Mouse (Mus musculus) frontal cortex, adult 2 months (tissue): ENCODE data around the gene Adam8. TPM values are rescaled to one million over a fixed set of nuclear protein-coding genes. Genes with fewer than 3 reads are reported as not detected.

Experiments
- DNase-seq, 2 experiments: peaks; one replicate each; pipeline ENCODE4 v3.0.0; 2022; ENCODE audit warnings: low spot score in 1 of 2; ENCODE audit errors: extremely low spot score in 1 of 2
- polyA plus RNA-seq: library from polyadenylated mRNA; depleted of rRNA; stranded (reverse); fragments of >200 nt; gene quantifications from 2 replicates; pipeline ENCODE4 v1.2.3, GENCODE M21; 2012

The Adam8 gene
- polyA plus RNA-seq, 1 experiment = 6.4 TPM

DNA sequence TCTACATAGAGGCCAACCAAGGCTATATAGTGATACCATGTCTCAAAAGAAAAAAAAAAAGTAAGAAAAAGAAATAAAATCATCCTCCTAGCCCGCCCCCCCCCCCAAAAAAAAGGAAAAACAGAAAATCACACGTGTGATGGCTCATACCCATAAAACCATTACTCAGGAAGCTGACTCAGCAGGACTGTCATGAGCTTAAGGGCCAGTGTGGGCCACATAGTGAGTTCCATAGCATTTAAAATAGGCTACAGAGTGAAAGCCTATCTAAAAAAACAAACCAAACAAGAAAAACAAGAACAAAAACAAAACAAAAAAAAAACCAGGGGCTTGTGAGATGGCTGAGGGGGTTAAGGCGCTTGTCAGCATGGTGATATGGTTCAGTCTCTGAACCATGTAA is 11.6 kb downstream of the Adam8 start:
- DNase-seq = no peak

DNA sequence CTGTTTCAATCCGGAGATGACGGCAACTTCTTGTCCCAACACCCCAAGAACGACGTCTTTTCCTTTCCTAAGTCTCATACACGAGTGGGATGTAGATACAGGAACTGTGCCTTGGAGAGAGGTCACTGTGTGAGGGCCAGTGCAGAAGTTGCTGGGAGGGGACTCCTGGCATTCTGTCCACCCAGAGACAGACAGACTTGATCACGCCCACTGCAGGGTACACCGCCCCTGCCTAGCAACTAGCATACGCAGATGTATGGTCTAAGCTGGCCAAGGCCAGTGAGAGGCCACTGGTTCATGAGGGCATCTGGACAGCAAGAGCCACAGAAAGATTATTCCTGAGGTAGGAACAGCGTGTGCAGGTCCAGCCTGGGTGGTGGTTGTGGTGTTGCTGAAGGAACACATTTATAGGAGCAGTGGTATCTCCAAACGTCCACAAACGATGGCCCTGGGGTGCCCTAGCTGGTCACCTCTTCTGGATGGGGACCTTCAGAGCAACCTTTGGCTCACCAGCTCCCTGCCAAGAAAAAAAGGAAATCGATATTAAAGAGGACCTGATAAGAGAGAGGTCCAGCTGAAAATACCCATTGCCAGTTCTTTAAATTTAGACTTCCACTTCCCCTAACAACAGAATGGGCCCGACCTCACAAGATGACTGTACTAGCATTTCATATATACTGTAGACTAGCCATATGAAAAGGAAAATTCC is 13.2 kb downstream of the Adam8 start:
- DNase-seq = peak in 1 of 2 experiments; percentile 19

DNA sequence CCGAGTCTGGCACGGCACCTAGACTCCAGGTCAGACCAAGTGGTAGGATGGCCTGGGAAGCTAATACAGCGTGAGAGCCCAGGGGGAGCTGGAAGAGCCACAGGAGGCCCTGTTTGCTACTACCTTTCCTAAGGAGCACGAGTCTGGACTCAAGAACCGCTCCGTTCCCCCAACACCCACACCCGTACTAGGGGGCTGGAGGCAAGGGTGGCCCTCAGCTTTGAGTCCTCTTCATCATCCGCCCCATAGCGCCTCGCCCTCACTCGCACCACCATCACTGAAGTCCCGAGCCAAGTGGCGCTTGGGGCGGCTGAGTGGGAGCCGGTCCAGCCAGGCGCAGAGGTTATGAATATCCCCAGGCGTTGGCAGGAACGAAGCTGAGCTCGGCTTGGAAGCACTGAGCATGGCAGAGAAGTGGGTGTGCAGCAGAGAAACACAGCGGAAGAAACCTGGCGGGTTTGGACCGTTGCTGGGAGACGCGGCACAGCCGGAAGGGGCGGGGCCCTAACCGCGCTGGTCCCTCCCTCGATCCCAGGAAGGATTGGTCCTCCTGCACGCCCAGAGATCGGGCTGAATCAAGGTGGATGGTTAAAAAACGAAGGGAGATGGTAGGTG is 14.0 kb downstream of the Adam8 start, which contains the start of gene 6430531B16Rik:
TSS of gene 6430531B16Rik (minus strand) at position 478 of the 615 bp plus-strand sequence.
- peak; percentile 86 to 95 for DNase-seq

DNA sequence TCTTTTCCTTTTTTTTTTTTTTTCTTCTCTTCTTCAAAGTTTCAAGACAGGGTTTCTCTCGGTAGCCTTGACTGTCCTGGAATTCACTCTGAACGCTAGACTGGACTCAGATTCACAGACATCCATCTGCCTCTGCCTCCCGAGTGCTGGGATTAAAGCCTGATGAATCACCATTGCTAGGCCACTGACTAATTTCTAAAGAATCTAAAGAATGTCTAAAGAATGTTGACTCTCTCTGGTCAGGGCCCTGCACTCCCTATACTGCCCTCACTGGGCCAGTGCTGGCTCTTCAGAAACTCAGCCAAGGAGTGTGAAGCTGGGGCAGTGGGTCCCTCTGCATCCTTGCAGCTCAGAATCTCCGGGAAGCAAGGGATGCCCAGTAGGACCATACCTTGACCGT is 16.9 kb downstream of the Adam8 start:
- DNase-seq = no peak

DNA sequence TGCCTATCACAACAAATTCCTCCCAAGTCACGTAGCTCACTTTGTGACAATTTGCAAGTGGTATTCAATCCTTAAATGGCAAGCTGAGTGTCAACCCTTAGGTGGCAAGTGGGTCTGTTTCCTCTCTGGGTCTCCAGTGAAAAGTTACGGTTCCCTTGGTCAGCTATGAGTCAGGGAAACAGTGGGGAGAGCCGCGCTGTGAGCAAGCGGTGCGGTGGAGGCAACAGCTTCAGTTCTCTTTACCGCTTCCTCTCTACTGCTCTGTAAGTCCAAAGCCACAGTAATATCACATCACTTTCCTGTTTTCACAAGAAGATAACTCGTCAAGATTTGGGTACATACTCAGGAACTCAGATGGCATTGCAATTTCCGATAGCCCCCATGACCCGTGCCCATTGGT is 18.1 kb downstream of the Adam8 start:
- DNase-seq = no peak

DNA sequence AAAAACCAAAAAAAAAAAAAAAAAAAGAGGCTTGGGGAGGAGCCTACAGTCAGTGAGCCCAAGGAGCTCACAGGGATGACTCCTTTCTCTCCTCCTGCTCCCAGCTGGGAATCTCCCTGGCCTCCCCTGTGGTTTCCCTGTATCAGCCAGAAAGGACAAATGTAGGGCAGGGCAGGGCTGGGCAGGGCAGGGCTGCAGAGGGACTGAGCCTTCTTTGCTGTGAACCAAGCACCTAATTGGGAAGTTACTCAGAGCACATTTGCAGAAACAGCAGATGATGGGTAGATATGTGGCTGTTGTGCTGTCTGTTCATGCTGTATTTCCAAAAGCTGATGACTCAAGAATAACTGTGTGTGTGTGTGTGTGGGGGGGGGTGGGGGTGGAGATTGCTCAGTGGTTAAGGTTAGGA is 19.4 kb downstream of the Adam8 start:
- no peak for DNase-seq

DNA sequence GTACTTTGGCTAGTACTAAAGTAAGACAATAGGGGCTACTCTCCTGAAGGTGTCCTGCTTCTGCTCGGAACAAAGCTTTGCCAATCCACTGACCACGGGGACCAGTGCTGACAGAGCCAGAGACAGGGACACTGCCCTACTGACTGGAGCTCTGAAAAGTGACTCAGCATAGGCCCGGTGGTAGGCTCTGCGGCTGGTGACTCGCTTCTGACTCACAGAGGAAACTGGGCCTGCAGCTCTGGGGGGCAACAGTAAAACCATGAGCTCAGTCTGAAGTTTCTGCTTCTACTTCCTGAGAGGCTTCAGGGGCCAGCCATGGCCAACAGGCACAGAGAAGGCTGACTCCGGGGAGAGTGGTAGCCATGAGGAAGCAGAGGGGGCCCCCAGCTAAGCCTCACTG is 20.9 kb downstream of the Adam8 start:
- DNase-seq = no peak

DNA sequence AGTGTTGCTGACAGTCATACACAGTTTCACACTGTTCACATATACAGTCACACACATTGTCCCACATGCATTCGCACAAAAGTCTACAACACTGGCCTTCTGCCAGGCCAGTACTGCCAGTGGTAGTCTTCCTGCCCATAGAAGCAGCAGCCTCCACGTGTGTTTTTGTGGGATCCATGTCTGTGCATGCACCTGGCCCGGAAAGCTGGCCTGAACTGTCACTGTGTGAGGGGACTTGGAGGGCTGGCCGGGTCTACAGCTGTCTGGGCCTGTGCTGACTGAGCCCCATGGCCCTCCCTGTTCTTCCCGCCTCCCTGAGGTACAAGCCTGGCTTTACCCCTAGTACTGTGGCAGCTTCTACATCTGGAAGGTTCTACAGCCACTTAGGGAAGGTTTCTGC is 21.4 kb downstream of the Adam8 start:
- DNase-seq = no peak

DNA sequence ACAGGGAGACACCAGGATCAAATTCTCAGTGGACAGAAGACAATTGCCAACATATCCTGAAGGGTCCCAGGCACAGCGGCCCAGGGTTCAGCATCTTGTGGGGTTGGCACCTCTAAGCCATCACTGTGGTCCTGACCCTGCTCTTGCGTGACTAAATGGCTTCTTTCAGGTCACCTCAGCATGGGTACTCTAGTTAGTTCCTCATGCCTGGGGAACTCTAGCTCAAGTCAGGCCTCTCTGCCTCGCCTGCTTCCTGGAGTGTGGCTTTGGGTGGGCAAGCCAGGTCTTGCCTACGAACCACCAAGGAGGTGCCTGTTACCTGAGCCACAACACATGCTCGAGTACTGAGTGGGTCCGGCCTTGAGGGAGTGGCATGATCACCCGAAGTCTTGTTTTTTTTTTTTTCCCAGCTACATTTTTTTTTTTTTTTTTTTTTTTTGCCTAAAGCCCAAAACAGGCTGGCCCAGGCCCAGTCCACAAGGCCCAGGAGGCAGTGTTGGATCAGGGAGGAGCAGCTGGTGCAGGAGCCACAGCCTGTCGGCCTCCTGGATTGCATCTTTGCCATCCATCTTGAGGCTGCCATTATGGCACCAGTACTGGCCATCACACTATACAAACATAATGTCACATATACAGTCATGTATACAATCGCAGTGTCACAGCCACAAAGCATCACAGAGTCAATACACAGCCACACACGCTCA is 22.0 kb downstream of the Adam8 start:
- no peak for DNase-seq

DNA sequence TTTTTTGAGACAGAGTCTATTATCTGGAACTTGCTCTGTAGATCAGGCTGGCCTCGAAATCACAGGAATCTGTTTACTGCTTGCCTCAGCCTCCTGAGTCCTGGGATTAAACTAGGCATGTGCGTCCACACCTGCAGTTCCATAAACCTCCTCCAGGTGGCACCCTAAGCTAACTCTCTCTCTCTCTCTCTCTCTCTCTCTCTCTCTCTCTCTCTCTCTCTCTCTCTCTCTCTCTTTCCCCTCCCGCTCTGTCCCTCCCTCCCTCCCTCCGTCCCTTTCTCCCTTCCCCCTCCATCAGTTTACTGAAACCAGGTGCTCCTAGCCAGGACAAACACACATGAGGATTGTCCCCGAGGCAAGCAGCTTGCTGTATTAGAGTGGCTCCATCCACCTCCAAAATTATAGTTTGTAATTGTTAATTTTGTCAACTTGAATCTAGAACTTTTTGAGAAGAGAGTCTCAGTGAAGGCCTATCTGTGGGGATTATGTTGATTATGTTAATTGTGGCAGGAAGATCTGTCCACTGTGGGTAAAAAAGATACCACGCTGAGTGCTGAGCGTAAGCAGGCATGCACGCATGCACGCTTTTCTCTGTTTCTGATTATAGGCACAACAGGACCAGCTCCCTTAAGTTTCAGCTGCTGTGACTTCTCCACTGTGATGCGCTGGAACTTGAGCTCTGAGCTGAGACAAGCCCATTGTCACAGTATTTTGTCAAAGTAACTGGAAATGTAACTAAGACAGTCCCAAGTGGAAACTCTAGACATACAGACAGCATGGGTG is 22.8 kb downstream of the Adam8 start:
- DNase-seq = peak; percentile 72 to 97

DNA sequence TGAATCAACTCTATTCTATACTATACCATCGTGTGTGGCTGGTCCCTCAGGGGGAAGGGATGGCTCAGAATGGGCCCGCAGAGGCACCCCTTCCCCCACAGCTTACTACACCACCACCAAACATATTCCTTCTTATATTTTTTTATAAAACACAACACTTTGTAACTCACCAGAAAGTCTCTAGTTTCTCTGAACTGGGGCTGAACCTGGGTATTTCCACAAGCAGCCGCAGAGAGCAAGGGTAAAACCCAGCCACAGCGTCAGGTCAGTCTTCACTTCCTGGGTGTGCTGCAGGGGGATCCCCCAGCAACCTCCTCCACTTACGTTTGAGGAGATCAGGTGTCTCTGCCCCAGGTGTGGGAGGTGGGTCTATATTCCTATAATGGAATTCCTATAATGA is 23.9 kb downstream of the Adam8 start:
- DNase-seq = no peak

DNA sequence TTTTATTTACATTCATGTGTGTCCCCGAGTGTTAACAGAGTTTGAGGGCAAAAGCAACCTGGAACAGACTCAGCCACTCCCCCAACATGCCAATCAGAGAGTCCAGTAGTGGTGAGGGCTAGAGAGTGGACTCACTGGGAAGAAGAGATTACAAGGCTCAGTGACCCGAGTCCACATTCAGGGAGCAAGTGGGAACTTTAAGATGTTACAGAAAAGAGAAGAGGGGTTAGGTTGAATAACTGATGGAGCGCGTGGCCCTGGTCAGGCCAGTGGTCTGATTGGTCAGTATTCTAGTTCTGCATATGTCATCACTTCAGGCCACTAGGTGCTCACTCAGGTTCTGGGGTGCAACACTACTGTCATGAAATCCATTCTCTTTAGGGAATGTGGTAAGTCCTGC is 25.2 kb downstream of the Adam8 start:
- DNase-seq = no peak

DNA sequence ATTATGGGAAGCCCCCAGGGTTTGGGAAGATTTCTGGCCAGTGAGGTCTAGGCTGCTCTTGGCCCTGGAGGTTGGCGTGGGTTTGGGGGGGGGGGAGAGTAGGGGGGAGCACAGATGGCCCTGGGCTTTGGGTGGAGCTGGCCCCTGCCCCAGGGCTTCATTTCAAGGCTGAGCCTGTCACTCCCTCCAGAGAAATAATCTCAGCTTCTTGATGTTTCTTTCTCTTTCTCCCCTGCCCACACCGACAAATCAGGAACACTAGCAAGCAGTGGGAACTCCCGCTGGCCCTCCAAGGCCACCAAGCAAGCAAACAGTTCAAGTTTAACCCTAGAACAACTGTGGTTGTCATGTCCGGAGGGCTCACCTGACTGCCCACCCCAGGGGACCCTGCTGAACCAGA is 28.5 kb downstream of the Adam8 start:
- no peak for DNase-seq

DNA sequence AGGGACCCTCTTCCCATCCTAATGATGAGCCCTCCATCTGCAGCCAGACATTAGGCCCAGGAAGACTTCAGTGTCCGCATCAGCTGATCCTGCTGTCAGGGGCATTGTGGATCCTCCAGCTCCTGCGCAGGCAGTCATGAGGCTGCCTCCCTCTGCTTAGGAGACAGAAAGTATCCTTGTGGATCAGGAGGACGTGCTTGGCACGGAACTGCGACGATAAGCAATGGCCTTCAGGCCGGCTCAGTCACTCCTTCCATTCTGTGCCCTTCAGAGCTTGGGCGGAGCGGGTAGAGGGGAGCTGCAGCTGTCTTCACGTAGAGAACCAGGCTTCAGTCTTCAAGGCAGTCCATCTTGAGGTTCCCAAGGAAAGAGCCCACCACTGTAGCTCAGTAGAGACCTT is 31.2 kb downstream of the Adam8 start:
- no peak for DNase-seq

DNA sequence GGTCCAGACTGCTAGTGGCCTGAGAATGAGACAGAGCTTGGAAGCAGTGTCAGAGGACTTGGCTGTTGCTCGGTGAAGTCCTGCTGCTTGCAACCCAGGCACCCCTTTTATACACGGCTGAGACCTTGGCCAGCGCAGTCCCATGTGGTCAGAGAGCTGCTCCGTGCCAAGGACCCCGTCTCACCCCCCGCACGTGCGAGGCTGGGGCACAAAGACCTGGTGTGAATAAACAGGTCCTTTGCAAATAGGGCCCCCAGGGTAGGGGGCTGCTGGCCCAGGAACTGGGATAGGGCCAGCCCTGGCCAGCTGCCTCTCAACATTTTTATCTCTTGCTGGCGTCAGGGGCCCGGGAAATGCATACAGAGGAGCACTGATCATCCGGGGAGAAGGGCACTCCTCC is 34.4 kb downstream of the Adam8 start:
- DNase-seq = no peak

DNA sequence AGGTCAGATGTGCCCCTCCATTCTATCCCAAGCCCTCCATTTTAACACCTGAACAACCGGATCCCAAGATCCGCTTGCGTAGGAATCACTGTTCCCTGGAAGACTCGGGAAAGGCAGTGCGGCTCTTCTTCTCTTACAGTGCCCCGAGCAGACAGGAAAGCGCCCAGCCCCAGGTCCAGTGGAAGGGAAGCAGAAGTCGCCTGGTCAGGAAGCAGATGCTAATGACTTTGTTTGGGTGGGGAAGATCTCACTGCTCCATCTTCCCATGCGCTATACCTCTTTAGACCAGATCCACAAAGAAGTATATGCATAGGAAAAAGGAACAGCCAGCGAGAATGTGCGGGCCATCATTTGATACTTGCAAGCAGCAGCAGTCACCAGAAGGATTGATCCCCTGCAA is 34.9 kb downstream of the Adam8 start:
- DNase-seq = no peak

DNA sequence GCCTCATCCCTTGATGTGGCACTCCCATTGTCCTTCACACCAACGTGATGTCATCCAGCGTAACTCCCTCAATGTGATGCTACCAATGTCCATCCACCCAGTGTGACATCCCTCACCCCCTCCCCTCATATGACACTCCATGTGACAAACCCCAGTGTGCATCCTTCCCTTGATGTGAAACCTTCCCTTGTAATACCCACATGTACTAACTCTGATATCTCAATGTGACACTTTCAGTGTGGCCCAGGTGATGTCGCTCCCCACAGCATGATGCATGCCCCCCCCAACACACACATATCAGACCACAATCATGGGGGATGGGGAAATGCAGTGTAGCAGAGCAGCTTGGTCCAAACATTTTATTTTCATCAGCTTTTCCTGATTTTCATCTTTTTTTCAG is 35.7 kb downstream of the Adam8 start:
- DNase-seq = no peak

DNA sequence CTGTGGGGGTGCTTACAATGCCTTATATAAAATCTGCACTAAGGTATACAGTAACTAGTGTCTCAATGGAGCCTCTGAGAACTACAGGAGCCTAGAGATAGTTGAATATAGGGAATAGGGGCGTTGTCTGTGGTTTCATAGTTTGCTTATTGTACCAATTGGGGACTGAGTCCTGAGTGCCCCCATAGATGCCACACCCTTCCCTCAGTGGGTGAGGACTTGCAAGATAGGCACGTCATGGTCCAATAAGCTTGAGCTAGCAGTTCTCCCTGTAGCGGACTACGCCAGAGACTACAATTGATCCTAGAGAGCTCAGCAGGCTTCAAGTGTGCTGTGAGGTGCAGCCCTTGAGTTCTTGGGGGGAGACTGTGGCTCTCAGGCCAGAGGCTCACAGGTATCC is 36.9 kb downstream of the Adam8 start:
- no peak for DNase-seq

DNA sequence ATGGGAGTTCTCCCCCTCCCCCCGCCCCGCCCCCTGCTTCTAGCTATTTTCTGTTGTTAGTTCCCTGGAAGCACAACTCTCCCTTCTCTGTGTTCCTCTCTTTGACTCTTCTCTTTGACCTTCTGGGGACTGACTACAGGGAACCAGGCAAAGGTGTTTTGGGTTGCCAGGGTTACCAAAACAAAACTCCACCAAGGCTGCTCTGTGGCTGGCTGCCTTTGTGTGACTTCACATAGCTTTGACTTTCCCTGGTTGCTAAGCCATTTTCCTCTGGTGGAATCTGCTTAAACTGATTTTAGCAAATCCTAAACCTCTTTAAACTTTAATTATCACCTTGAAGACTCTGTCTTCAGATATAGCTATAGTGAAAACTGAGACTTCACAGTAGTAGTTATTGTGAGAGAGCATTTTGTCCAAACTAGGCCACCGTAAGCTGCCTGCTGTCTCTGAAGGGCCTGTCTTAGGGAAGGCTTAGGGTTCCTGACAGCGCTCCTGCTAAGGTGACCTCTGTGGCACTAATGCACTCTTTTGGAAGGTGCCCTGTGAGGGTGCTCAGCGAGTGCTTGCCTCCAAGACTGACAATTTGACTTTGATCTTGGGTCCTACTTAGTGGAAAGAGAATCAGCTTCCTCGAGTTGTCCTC is 40.2 kb downstream of the Adam8 start:
- DNase-seq = no peak

DNA sequence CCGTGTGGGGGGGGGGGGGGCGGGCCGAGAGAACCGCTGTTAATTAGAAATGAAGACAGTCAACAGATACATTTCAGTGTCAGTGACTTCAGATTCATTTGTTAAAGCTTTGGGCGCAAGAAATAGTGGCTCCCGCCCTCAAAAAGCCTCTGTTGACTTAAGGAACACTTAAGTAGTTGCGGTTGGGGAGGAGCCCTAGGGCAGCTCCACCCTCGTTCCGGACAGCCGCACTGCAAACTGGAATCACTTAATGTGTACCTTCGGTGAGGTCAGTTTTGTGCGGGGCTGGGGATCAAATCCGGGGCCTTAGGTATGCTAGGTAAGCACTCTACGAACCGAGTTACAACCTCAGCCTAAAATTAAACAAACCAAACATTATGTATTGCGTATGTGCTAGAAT is 41.3 kb downstream of the Adam8 start:
- no peak for DNase-seq
